Mouse (Mus musculus): Measurements from ENCODE around the gene Lef1. TPM values are rescaled to one million over a fixed set of nuclear protein-coding genes. Genes with fewer than 3 reads are reported as not detected.

Gene Lef1
- polyA plus RNA-seq, 1 experiment from 2014 or later = 5.6 TPM

DNA sequence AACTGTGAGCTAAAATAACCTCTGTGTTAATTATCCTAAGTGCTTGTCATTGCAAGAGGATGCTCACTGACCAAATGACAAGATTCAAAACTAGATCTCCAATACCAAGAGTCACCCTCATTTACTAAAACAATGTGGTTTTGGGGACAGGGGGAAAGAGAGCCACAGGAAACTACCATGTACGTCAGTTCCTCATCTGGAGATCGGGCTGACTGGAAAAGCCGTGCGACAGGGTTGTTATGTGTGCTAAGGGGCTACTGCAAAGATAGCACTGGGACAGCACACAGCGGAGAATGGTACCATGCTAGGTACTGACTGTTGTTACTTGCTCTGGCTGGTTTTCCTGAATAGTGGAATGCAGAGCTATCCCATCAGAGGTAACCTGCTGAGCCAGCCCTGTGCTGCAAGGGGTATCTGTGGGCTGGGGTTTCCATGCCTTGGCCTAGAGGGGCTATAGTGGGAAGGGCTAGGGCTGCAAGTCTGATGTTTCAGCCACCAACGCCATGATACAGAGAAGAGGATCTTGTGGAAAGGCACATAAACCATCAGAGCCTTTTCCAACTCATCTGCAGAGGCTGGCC is 32.1 kb upstream of the Lef1 start:
- no peaks in the 10 kb centered on the region for H3K4me1 ChIP-seq (ENCODE audit: control insufficient read depth in 2 of 2, insufficient read depth in 2 of 2, low read length in 2 of 2)
- WGBS = 80% methylated on average over 6 of the region's 6 CpGs
- no peaks in the 10 kb centered on the region for H3K9me3 ChIP-seq (ENCODE audit: control insufficient read depth, low read length)
- H3K27me3 ChIP-seq (ENCODE audit: control insufficient read depth, insufficient read depth, low read length) = no peaks in the 10 kb centered on the region
- no peak overlapping the region for H3K4me3 ChIP-seq (ENCODE audit: control insufficient read depth in 1 of 2, insufficient read depth in 1 of 2, low read depth in 1 of 2, low read length in 2 of 2)
- H3K9ac ChIP-seq (ENCODE audit: low read length) = no peak overlapping the region
- no peaks in the 10 kb centered on the region for H3K36me3 ChIP-seq (ENCODE audit: control insufficient read depth, insufficient read depth, low read length)
- no peak overlapping the region for H3K27ac ChIP-seq (replicated peaks in 1 of 2; ENCODE audit: control insufficient read depth in 1 of 2, insufficient read depth in 1 of 2, low read depth in 2 of 2, low read length in 2 of 2)
- ATAC-seq (ENCODE audit: insufficient number of reproducible peaks, insufficient read depth, low FRiP score, low read depth) = no peak
- no peak overlapping the region for H3K4me2 ChIP-seq (ENCODE audit: low read length)

DNA sequence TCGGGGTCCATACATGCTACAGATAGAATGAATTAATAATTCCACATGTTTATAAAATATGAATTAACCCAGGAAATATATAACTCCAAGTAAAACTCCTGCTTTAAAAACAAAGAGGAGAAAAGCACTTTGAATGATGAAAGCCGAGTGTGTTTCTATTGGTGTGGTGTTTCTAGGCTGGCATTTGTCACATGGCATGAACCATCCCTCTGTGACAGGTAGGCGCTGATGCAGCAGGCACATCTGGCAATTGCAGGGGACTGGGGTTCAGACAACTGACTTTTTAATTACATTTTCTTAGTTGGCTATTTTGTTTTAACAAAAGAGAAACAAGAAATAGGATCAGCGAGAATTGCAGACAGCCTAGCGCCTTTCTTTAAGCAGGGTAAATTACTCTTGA is 31.6 kb upstream of the Lef1 start:
- H3K9me3 ChIP-seq (ENCODE audit: control insufficient read depth, low read length) = no peaks in the 10 kb centered on the region
- H3K27me3 ChIP-seq (ENCODE audit: control insufficient read depth, insufficient read depth, low read length) = no peaks in the 10 kb centered on the region
- H3K9ac ChIP-seq (ENCODE audit: low read length) = no peak overlapping the region
- WGBS = 75% methylated on average over 5 of the region's 5 CpGs
- H3K36me3 ChIP-seq (ENCODE audit: control insufficient read depth, insufficient read depth, low read length) = no peaks in the 10 kb centered on the region
- H3K4me2 ChIP-seq (ENCODE audit: low read length) = no peak overlapping the region
- no peak for ATAC-seq (ENCODE audit: insufficient number of reproducible peaks, insufficient read depth, low FRiP score, low read depth)
- H3K4me1 ChIP-seq (ENCODE audit: control insufficient read depth in 2 of 2, insufficient read depth in 2 of 2, low read length in 2 of 2) = no peaks in the 10 kb centered on the region
- no peak overlapping the region for H3K27ac ChIP-seq (replicated peaks in 1 of 2; ENCODE audit: control insufficient read depth in 1 of 2, insufficient read depth in 1 of 2, low read depth in 2 of 2, low read length in 2 of 2)
- H3K4me3 ChIP-seq (ENCODE audit: control insufficient read depth in 1 of 2, insufficient read depth in 1 of 2, low read depth in 1 of 2, low read length in 2 of 2) = no peak overlapping the region

DNA sequence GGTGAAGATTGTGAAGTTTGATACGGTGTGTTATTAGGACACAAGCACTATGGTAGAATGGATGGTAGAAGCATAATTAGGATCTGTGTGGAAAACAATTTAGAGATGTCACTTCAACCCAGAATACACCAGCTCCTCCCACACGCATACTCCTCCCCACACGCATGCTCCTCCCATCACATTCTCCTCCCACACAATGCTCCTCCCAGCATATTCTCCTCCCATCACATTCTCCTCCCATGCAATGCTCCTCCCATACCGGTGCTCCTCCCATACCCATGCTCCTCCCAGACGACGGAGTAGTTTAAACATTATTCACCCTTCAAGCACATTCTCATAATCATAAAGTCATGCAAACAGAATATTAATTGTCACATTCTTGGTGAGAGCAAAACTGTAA is 26.5 kb upstream of the Lef1 start:
- H3K4me2 ChIP-seq (ENCODE audit: low read length) = no peak overlapping the region
- H3K4me1 ChIP-seq (ENCODE audit: control insufficient read depth in 2 of 2, insufficient read depth in 2 of 2, low read length in 2 of 2) = peaks cover 0 to 7% of the 10 kb centered on the region in 2 experiments; a peak in 2 of 4 replicates
- ATAC-seq (ENCODE audit: insufficient number of reproducible peaks, insufficient read depth, low FRiP score, low read depth) = no peak
- WGBS = 80% methylated on average over 6 of the region's 6 CpGs
- no peak overlapping the region for H3K9ac ChIP-seq (ENCODE audit: low read length)
- no peak overlapping the region for H3K27ac ChIP-seq (replicated peaks in 1 of 2; ENCODE audit: control insufficient read depth in 1 of 2, insufficient read depth in 1 of 2, low read depth in 2 of 2, low read length in 2 of 2)
- no peaks in the 10 kb centered on the region for H3K27me3 ChIP-seq (ENCODE audit: control insufficient read depth, insufficient read depth, low read length)
- no peaks in the 10 kb centered on the region for H3K36me3 ChIP-seq (ENCODE audit: control insufficient read depth, insufficient read depth, low read length)
- no peaks in the 10 kb centered on the region for H3K9me3 ChIP-seq (ENCODE audit: control insufficient read depth, low read length)
- no peak overlapping the region for H3K4me3 ChIP-seq (ENCODE audit: control insufficient read depth in 1 of 2, insufficient read depth in 1 of 2, low read depth in 1 of 2, low read length in 2 of 2)

DNA sequence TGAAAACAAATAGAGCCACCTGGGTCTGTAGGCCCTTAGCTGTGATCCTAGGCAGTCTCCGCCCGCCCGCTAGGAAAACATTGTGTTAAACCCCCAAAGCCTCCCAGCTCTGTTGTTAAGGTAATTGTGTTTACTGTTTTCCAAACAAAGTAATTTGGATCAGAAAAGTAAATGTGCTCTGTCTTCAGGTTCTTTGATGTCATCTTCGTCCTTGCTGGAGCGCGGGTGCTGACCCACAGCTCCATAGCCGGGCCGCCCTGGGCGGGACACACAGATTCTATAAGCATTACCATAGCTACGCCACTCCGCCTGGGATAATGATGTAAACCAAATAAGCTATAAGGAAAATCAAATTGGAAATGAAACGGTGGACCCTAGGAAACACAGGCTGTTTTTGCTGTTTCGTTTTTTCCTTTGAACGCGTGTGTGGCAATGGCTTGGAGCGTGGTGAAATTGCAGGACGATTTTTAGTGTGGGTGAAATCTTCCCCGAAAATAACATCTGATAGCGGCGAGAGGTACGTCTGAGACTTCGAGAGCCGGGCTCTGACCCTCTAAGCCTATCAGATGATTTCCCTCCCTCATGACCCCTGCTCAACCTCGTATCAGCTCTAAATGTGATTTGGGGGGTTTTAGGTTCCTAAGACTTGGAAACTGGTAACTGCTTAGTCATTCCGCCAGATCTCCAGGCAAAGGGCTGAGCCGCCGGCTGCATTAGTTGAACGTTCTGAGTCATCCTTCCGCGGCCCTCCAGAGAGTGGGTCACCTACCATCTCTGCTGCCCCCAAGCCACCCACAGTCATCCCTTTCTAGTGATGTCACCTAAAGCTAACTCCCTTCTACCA is 25.3 kb upstream of the Lef1 start:
- Histone ChIP-seq H3K27ac (replicated peaks in 1 of 2; ENCODE audit: control insufficient read depth in 1 of 2, insufficient read depth in 1 of 2, low read depth in 2 of 2, low read length in 2 of 2) (no peak overlapping the region), H3K27me3 (ENCODE audit: control insufficient read depth, insufficient read depth, low read length) (no peaks in the 10 kb centered on the region), H3K4me2 (ENCODE audit: low read length) (peak overlapping the region; percentile 71), H3K4me1 (ENCODE audit: control insufficient read depth in 2 of 2, insufficient read depth in 2 of 2, low read length in 2 of 2) (peaks cover 3 to 7% of the 10 kb centered on the region in 2 experiments; a peak in 3 of 4 replicates), H3K9ac (ENCODE audit: low read length) (peak overlapping the region; percentile 31), H3K9me3 (ENCODE audit: control insufficient read depth, low read length) (no peaks in the 10 kb centered on the region), H3K4me3 (ENCODE audit: control insufficient read depth in 1 of 2, insufficient read depth in 1 of 2, low read depth in 1 of 2, low read length in 2 of 2) (peak overlapping the region; percentile 32 to 52), H3K36me3 (ENCODE audit: control insufficient read depth, insufficient read depth, low read length) (no peaks in the 10 kb centered on the region)
- no peak for ATAC-seq (ENCODE audit: insufficient number of reproducible peaks, insufficient read depth, low FRiP score, low read depth)
- WGBS = 9% methylated on average over 30 of the region's 30 CpGs

DNA sequence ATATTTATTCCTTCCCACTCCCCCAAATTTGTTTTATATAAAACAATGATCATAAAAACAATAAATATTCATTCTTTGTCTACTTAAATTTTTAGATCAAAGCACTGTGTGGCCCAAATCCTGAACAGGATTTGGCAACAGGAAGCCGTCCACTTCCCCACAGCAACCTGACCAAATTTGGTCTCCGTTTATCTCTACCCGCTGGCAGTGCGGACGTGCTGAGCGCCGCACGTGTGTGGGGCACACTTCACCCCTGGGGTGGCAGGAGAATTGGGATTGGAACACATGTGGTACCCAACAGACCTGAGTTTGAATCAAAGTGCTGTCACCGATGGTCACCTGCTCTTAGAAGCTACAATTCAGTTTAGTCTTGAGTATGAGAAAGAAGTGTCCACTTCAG is 24.3 kb upstream of the Lef1 start:
- no peak overlapping the region for H3K4me2 ChIP-seq (ENCODE audit: low read length)
- H3K27ac ChIP-seq (replicated peaks in 1 of 2; ENCODE audit: control insufficient read depth in 1 of 2, insufficient read depth in 1 of 2, low read depth in 2 of 2, low read length in 2 of 2) = no peak overlapping the region
- no peak overlapping the region for H3K4me3 ChIP-seq (ENCODE audit: control insufficient read depth in 1 of 2, insufficient read depth in 1 of 2, low read depth in 1 of 2, low read length in 2 of 2)
- no peaks in the 10 kb centered on the region for H3K27me3 ChIP-seq (ENCODE audit: control insufficient read depth, insufficient read depth, low read length)
- 59% methylated on average over 9 of the region's 9 CpGs for WGBS
- H3K4me1 ChIP-seq (ENCODE audit: control insufficient read depth in 2 of 2, insufficient read depth in 2 of 2, low read length in 2 of 2) = peaks cover 4 to 7% of the 10 kb centered on the region in 2 experiments; a peak in 3 of 4 replicates
- no peaks in the 10 kb centered on the region for H3K36me3 ChIP-seq (ENCODE audit: control insufficient read depth, insufficient read depth, low read length)
- H3K9ac ChIP-seq (ENCODE audit: low read length) = no peak overlapping the region
- ATAC-seq (ENCODE audit: insufficient number of reproducible peaks, insufficient read depth, low FRiP score, low read depth) = no peak
- H3K9me3 ChIP-seq (ENCODE audit: control insufficient read depth, low read length) = no peaks in the 10 kb centered on the region

DNA sequence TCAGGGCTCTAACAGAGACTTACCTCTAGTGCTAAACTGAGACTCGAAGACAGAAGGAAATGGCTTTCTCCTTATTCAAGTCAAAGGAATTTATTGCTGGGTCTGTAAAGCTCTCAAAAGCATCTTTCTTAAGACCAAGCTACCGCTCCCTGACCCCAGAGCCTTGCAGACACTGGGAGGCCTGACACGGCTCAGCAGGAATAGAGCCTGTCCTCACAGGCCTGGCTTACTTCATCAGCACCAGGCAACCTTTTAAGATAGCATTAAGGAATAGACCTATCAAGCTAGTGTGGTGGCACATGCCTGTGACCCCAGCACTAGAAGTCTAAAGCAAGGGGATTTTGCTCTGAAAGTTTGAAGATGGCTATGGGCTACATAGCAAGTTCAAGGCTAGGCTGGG is 20.6 kb upstream of the Lef1 start:
- peaks cover 4 to 6% of the 10 kb centered on the region in 2 experiments; a peak in 3 of 4 replicates for H3K4me1 ChIP-seq (ENCODE audit: control insufficient read depth in 2 of 2, insufficient read depth in 2 of 2, low read length in 2 of 2)
- H3K4me3 ChIP-seq (ENCODE audit: control insufficient read depth in 1 of 2, insufficient read depth in 1 of 2, low read depth in 1 of 2, low read length in 2 of 2) = no peak overlapping the region
- no peaks in the 10 kb centered on the region for H3K9me3 ChIP-seq (ENCODE audit: control insufficient read depth, low read length)
- no peaks in the 10 kb centered on the region for H3K36me3 ChIP-seq (ENCODE audit: control insufficient read depth, insufficient read depth, low read length)
- H3K27ac ChIP-seq (replicated peaks in 1 of 2; ENCODE audit: control insufficient read depth in 1 of 2, insufficient read depth in 1 of 2, low read depth in 2 of 2, low read length in 2 of 2) = no peak overlapping the region
- H3K9ac ChIP-seq (ENCODE audit: low read length) = no peak overlapping the region
- ATAC-seq (ENCODE audit: insufficient number of reproducible peaks, insufficient read depth, low FRiP score, low read depth) = no peak
- H3K4me2 ChIP-seq (ENCODE audit: low read length) = no peak overlapping the region
- no peaks in the 10 kb centered on the region for H3K27me3 ChIP-seq (ENCODE audit: control insufficient read depth, insufficient read depth, low read length)
- WGBS = 21% methylated on average over 3 of the region's 3 CpGs

DNA sequence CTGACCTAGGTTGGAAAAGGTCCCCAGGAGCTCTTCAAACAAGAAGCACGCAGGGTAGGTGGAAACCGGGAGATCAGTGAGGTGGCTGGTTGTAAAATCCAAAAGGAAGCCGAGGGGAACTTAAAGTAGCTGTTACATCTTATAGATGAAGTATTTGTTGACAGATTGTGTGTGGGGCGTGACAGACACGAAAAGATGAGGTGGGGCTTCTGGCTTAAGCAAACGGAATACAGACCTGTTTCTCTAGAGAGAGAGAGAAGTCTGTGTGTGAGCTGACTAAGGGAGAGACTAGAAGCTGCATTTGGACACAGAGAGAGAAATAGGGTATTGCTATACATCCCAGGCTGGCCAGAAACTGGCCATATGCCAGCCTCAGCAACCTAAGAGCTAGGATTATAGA is 18.2 kb upstream of the Lef1 start:
- no peak overlapping the region for H3K4me2 ChIP-seq (ENCODE audit: low read length)
- ATAC-seq (ENCODE audit: insufficient number of reproducible peaks, insufficient read depth, low FRiP score, low read depth) = no peak
- peaks cover 0 to 4% of the 10 kb centered on the region in 2 experiments; a peak in 2 of 4 replicates for H3K4me1 ChIP-seq (ENCODE audit: control insufficient read depth in 2 of 2, insufficient read depth in 2 of 2, low read length in 2 of 2)
- H3K9me3 ChIP-seq (ENCODE audit: control insufficient read depth, low read length) = no peaks in the 10 kb centered on the region
- no peaks in the 10 kb centered on the region for H3K27me3 ChIP-seq (ENCODE audit: control insufficient read depth, insufficient read depth, low read length)
- H3K9ac ChIP-seq (ENCODE audit: low read length) = no peak overlapping the region
- WGBS = 25% methylated on average over 6 of the region's 6 CpGs
- H3K27ac ChIP-seq (replicated peaks in 1 of 2; ENCODE audit: control insufficient read depth in 1 of 2, insufficient read depth in 1 of 2, low read depth in 2 of 2, low read length in 2 of 2) = no peak overlapping the region
- H3K36me3 ChIP-seq (ENCODE audit: control insufficient read depth, insufficient read depth, low read length) = no peaks in the 10 kb centered on the region
- H3K4me3 ChIP-seq (ENCODE audit: control insufficient read depth in 1 of 2, insufficient read depth in 1 of 2, low read depth in 1 of 2, low read length in 2 of 2) = no peak overlapping the region
